In genomic region chr1:151171572-151172461, GRCm38 (mm10) we compare ENCODE assay signal across 17 mouse cellular contexts. TPM values are rescaled to one million over a fixed set of nuclear protein-coding genes. Genes with fewer than 3 reads are reported as not detected.
A peak's percentile ranks its signal among the peaks of the same experiment; 100 is the strongest.
DNase-seq lines count a peak whose midpoint lies in the region; ATAC-seq and TF ChIP-seq lines count a peak whose summit lies in the region.
"Had no signal": no experiment of that assay in that cellular context is flagged by ENCODE, and none has a peak within 500 bp of the region (broad histone marks: within the 10 kb centered on the region; RNA-seq: fewer than 3 reads in every experiment).

No protein-coding gene starts in this region.

- no peaks in the 10 kb centered on the region for H3K79me2 ChIP-seq in MEL (ENCODE audit: control insufficient read depth, insufficient read depth, low read length, poor library complexity)

- no peak for TF ChIP-seq RAD21 in MEL (IDR thresholded peaks at IDR 0.05; ENCODE audit: low read depth, low read length)

- peaks cover 30 to 40% of the 10 kb centered on the region in 2 experiments for H3K4me1 ChIP-seq in MEL (ENCODE audit: control insufficient read depth in 1 of 2, insufficient read depth in 2 of 2, low read length in 2 of 2)
- H3K4me1 ChIP-seq in intestine, postnatal 0 days (replicated peaks; ENCODE audit: control insufficient read depth, insufficient read depth, low read length): peaks cover 4% of the 10 kb centered on the region; the same call in 1 of the 2 replicates
- peaks cover 18% of the 10 kb centered on the region for H3K4me1 ChIP-seq in hindbrain, embryonic 10.5 days (replicated peaks)
- peaks cover 14% of the 10 kb centered on the region for H3K4me1 ChIP-seq in midbrain, embryonic 14.5 days (ENCODE audit: control insufficient read depth, insufficient read depth, low read length)

- no peak for TF ChIP-seq CTCF in gastrocnemius, adult 2 months (IDR thresholded peaks at IDR 0.05)
- no peak for TF ChIP-seq CTCF in MEL (IDR thresholded peaks at IDR 0.05 in 2 of 3, conservative IDR thresholded peaks at IDR 0.05 in 1 of 3; ENCODE audit: control insufficient read depth in 1 of 3, insufficient read depth in 1 of 3, low read depth in 2 of 3, low read length in 3 of 3, poor library complexity in 1 of 3, severe bottlenecking in 1 of 3)
- TF ChIP-seq CTCF in intestine, postnatal 0 days (IDR thresholded peaks at IDR 0.05; ENCODE audit: low read depth): no peak

- 61% methylated on average over 2 of the region's 2 CpGs for WGBS in intestine, postnatal 0 days
- 81% methylated on average over 2 of the region's 2 CpGs for WGBS in hindbrain, embryonic 10.5 days
- 82% methylated on average over 2 of the region's 2 CpGs for WGBS in midbrain, embryonic 14.5 days

- ATAC-seq in intestine, postnatal 0 days: peak; percentile 70
- no peak for ATAC-seq in midbrain, embryonic 14.5 days (ENCODE audit: low FRiP score, low TSS enrichment)
- ATAC-seq: activated CD4-positive, CD25-positive, alpha-beta regulatory T cell, adult 4 months had no signal

- no peak overlapping the region for H3K4me3 ChIP-seq in gastrocnemius, adult 2 months
- no peak overlapping the region for H3K4me3 ChIP-seq in MEL (ENCODE audit: control insufficient read depth in 1 of 2, insufficient read depth in 1 of 2, low read depth in 2 of 2, low read length in 2 of 2)
- no peak overlapping the region for H3K4me3 ChIP-seq in intestine, postnatal 0 days (ENCODE audit: low read depth, low read length)
- no peak overlapping the region for H3K4me3 ChIP-seq in hindbrain, embryonic 10.5 days
- no peak overlapping the region for H3K4me3 ChIP-seq in midbrain, embryonic 14.5 days (replicated peaks; ENCODE audit: low read depth, low read length)
- H3K4me3 ChIP-seq: erythroblast, embryonic 14.5 days; liver, embryonic 15.5 days had no signal

- no peak for TF ChIP-seq POLR2A in MEL (IDR thresholded peaks at IDR 0.05; ENCODE audit: control insufficient read depth in 1 of 2, insufficient read depth in 1 of 2, low read depth in 1 of 2, low read length in 2 of 2, poor library complexity in 1 of 2)

- peak; percentile 74 to 80; a peak in 3 of 4 replicates for TF ChIP-seq EP300 in MEL (IDR thresholded peaks at IDR 0.05; ENCODE audit: low read depth in 1 of 2, low read length in 2 of 2)

- no peak overlapping the region for H3K9ac ChIP-seq in MEL (ENCODE audit: control insufficient read depth, low read depth, low read length, poor library complexity, severe bottlenecking)
- H3K9ac ChIP-seq in intestine, postnatal 0 days (ENCODE audit: low read depth, low read length): no peak overlapping the region
- H3K9ac ChIP-seq in midbrain, embryonic 14.5 days (replicated peaks; ENCODE audit: low read length): no peak overlapping the region
- H3K9ac ChIP-seq: liver, embryonic 15.5 days had no signal

- H3K27ac ChIP-seq in gastrocnemius, adult 2 months: peak overlapping the region; percentile 79
- H3K27ac ChIP-seq in MEL (ENCODE audit: control insufficient read depth, low read depth, low read length): peak overlapping the region; percentile 69
- peak overlapping the region; percentile 61 for H3K27ac ChIP-seq in intestine, postnatal 0 days (ENCODE audit: low read depth, low read length)
- H3K27ac ChIP-seq in hindbrain, embryonic 10.5 days: no peak overlapping the region
- H3K27ac ChIP-seq in midbrain, embryonic 14.5 days (replicated peaks; ENCODE audit: low read depth, low read length): no peak overlapping the region
- H3K27ac ChIP-seq: liver, embryonic 15.5 days; macrophage; stomach, postnatal 0 days had no signal

- no peak overlapping the region for H3K4me2 ChIP-seq in intestine, postnatal 0 days (replicated peaks; ENCODE audit: low read depth)
- no peak overlapping the region for H3K4me2 ChIP-seq in midbrain, embryonic 14.5 days (ENCODE audit: low read length)
- H3K4me2 ChIP-seq: liver, embryonic 15.5 days had no signal

- no peaks in the 10 kb centered on the region for H3K27me3 ChIP-seq in MEL (ENCODE audit: control insufficient read depth in 1 of 2, insufficient read depth in 2 of 2, low read length in 2 of 2)
- H3K27me3 ChIP-seq in intestine, postnatal 0 days (replicated peaks; ENCODE audit: control insufficient read depth, insufficient read depth, low read length): no peaks in the 10 kb centered on the region
- H3K27me3 ChIP-seq in hindbrain, embryonic 10.5 days (ENCODE audit: insufficient read depth, poor library complexity, severe bottlenecking): no peaks in the 10 kb centered on the region
- H3K27me3 ChIP-seq in midbrain, embryonic 14.5 days (ENCODE audit: control insufficient read depth, insufficient read depth, low read length): no peaks in the 10 kb centered on the region
- H3K27me3 ChIP-seq: liver, embryonic 15.5 days had no signal

- intact Hi-C loops in gastrocnemius, adult 2 months (cut with DNase I): no loop called here
- intact Hi-C loops in gastrocnemius, postnatal 14 days (cut with DNase I; ENCODE audit: low total_unique reads): no loop called here

- peak; percentile 45 for DNase-seq in gastrocnemius, adult 2 months
- DNase-seq in gastrocnemius, postnatal 14 days: no peak
- DNase-seq in kidney, postnatal 25 days: peak; percentile 46 to 70
- no peak for DNase-seq in kidney, adult 18-20 months
- DNase-seq in MEL (ENCODE audit: low read depth, low spot score): peak; percentile 71
- no peak for DNase-seq in hindbrain, embryonic 10.5 days (ENCODE audit: low spot score)
- DNase-seq in midbrain, embryonic 14.5 days: no peak

- H3K9me3 ChIP-seq in MEL (replicated peaks; ENCODE audit: insufficient read depth, low read length): no peaks in the 10 kb centered on the region
- no peaks in the 10 kb centered on the region for H3K9me3 ChIP-seq in intestine, postnatal 0 days (ENCODE audit: control insufficient read depth)
- H3K9me3 ChIP-seq in hindbrain, embryonic 10.5 days: no peaks in the 10 kb centered on the region
- H3K9me3 ChIP-seq in midbrain, embryonic 14.5 days (ENCODE audit: control insufficient read depth, low read length): no peaks in the 10 kb centered on the region
- H3K9me3 ChIP-seq: liver, embryonic 15.5 days had no signal

- H3K36me3 ChIP-seq in MEL (ENCODE audit: control insufficient read depth in 1 of 2, insufficient read depth in 2 of 2, low read length in 2 of 2): peaks cover 0 to 36% of the 10 kb centered on the region in 2 experiments; a peak in 2 of 4 replicates
- H3K36me3 ChIP-seq in intestine, postnatal 0 days (ENCODE audit: control insufficient read depth, insufficient read depth): no peaks in the 10 kb centered on the region
- no peaks in the 10 kb centered on the region for H3K36me3 ChIP-seq in hindbrain, embryonic 10.5 days
- H3K36me3 ChIP-seq in midbrain, embryonic 14.5 days (ENCODE audit: control insufficient read depth, insufficient read depth, low read length): no peaks in the 10 kb centered on the region
- H3K36me3 ChIP-seq: liver, embryonic 15.5 days had no signal

RNA-seq across cellular contexts. Expression of gene Gm47985, which starts 10.5 kb away (rescaled TPM):
- total RNA-seq in gastrocnemius, adult 2 months (2021): not detected
- under 1 TPM in 1 of 2 experiments, not detected in 1; 0.23 TPM for total RNA-seq in gastrocnemius, postnatal 14 days (2021)
- 0.19 and 0.26 TPM in 2 replicates for total RNA-seq in MEL (2012; rRNA removed)
- under 1 TPM in 1 of 2 experiments, not detected in 1; 0.25 TPM for polyA plus RNA-seq in MEL (2012; ENCODE audit: insufficient read depth in 1 of 2, insufficient read length in 2 of 2, low read depth in 1 of 2, low replicate concordance in 2 of 2, missing spikeins in 1 of 2)
- 0.08 TPM in 1 of 2 replicates, not detected in the other for polyA plus RNA-seq in intestine, postnatal 0 days (2015; fragmentation: Nextera tagmentation; extraction: Ambion mirVana)
- 0.20 TPM in 1 of 2 replicates, not detected in the other for polyA plus RNA-seq in hindbrain, embryonic 10.5 days (2016; fragmentation: Nextera tagmentation; extraction: Ambion mirVana)
- polyA plus RNA-seq in midbrain, embryonic 14.5 days (2014; fragmentation: Nextera tagmentation; extraction: Ambion mirVana): 0.16 TPM in 1 of 2 replicates, not detected in the other
- total RNA-seq: left cerebral cortex, postnatal 25 days had no signal
- polyA plus RNA-seq: activated CD4-positive, CD25-positive, alpha-beta regulatory T cell, adult 4 months; erythroblast, embryonic 14.5 days; heart, embryonic 14.5 days; macrophage; stomach, postnatal 0 days had no signal

RNA-seq across cellular contexts. Expression of gene Gm8947, which starts 20.4 kb away (rescaled TPM):
- under 1 TPM in 1 of 2 experiments, not detected in 1; 0.28 TPM for total RNA-seq in gastrocnemius, adult 2 months (2021)
- total RNA-seq in gastrocnemius, postnatal 14 days (2021): under 1 TPM in 1 of 2 experiments, not detected in 1; 0.20 TPM
- 0.08 TPM in 1 of 2 replicates, not detected in the other for total RNA-seq in MEL (2012; rRNA removed)
- not detected for polyA plus RNA-seq in MEL (2012; ENCODE audit: insufficient read depth in 1 of 2, insufficient read length in 2 of 2, low read depth in 1 of 2, low replicate concordance in 2 of 2, missing spikeins in 1 of 2)
- polyA plus RNA-seq in intestine, postnatal 0 days (2015; fragmentation: Nextera tagmentation; extraction: Ambion mirVana): not detected in 2 replicates
- polyA plus RNA-seq in hindbrain, embryonic 10.5 days (2016; fragmentation: Nextera tagmentation; extraction: Ambion mirVana): 0.10 and 0.25 TPM in 2 replicates
- not detected in 2 replicates for polyA plus RNA-seq in midbrain, embryonic 14.5 days (2014; fragmentation: Nextera tagmentation; extraction: Ambion mirVana)
- total RNA-seq: layer of hippocampus, adult 8-10 months; left cerebral cortex, postnatal 25 days had no signal
- polyA plus RNA-seq: activated CD4-positive, CD25-positive, alpha-beta regulatory T cell, adult 4 months; erythroblast, embryonic 14.5 days; heart, embryonic 14.5 days; macrophage had no signal

RNA-seq across cellular contexts. Expression of gene Gm47995, which starts 26.4 kb away (rescaled TPM):
- not detected for total RNA-seq in gastrocnemius, adult 2 months (2021)
- under 1 TPM in 1 of 2 experiments, not detected in 1; 0.27 TPM for total RNA-seq in gastrocnemius, postnatal 14 days (2021)
- not detected in 2 replicates for total RNA-seq in MEL (2012; rRNA removed)
- under 1 TPM in 1 of 2 experiments, not detected in 1; 0.18 TPM for polyA plus RNA-seq in MEL (2012; ENCODE audit: insufficient read depth in 1 of 2, insufficient read length in 2 of 2, low read depth in 1 of 2, low replicate concordance in 2 of 2, missing spikeins in 1 of 2)
- polyA plus RNA-seq in intestine, postnatal 0 days (2015; fragmentation: Nextera tagmentation; extraction: Ambion mirVana): not detected in 2 replicates
- 0.30 TPM in 1 of 2 replicates, not detected in the other for polyA plus RNA-seq in hindbrain, embryonic 10.5 days (2016; fragmentation: Nextera tagmentation; extraction: Ambion mirVana)
- not detected in 2 replicates for polyA plus RNA-seq in midbrain, embryonic 14.5 days (2014; fragmentation: Nextera tagmentation; extraction: Ambion mirVana)
- total RNA-seq: layer of hippocampus, adult 8-10 months; left cerebral cortex, postnatal 25 days had no signal
- polyA plus RNA-seq: activated CD4-positive, CD25-positive, alpha-beta regulatory T cell, adult 4 months; erythroblast, embryonic 14.5 days; heart, embryonic 14.5 days; macrophage; stomach, postnatal 0 days had no signal

RNA-seq across cellular contexts. Expression of gene 3110040M04Rik, which starts 32.1 kb away (rescaled TPM):
- under 1 TPM; 0.43 to 0.59 TPM for total RNA-seq in gastrocnemius, adult 2 months (2021)
- not detected for total RNA-seq in gastrocnemius, postnatal 14 days (2021)
- 0.19 TPM in 1 of 2 replicates, not detected in the other for total RNA-seq in MEL (2012; rRNA removed)
- polyA plus RNA-seq in MEL (2012; ENCODE audit: insufficient read depth in 1 of 2, insufficient read length in 2 of 2, low read depth in 1 of 2, low replicate concordance in 2 of 2, missing spikeins in 1 of 2): under 1 TPM in 1 of 2 experiments, not detected in 1; 0.25 TPM
- not detected in 2 replicates for polyA plus RNA-seq in intestine, postnatal 0 days (2015; fragmentation: Nextera tagmentation; extraction: Ambion mirVana)
- polyA plus RNA-seq in hindbrain, embryonic 10.5 days (2016; fragmentation: Nextera tagmentation; extraction: Ambion mirVana): 0.90 TPM in 1 of 2 replicates, not detected in the other
- polyA plus RNA-seq in midbrain, embryonic 14.5 days (2014; fragmentation: Nextera tagmentation; extraction: Ambion mirVana): not detected in 2 replicates
- total RNA-seq: layer of hippocampus, adult 8-10 months; left cerebral cortex, postnatal 25 days had no signal
- polyA plus RNA-seq: activated CD4-positive, CD25-positive, alpha-beta regulatory T cell, adult 4 months; heart, embryonic 14.5 days; macrophage; stomach, postnatal 0 days had no signal

RNA-seq across cellular contexts. Expression of gene Gm47996, which starts 38.1 kb away (rescaled TPM):
- total RNA-seq in gastrocnemius, adult 2 months (2021): under 1 TPM in 1 of 2 experiments, not detected in 1; 0.28 TPM
- total RNA-seq in gastrocnemius, postnatal 14 days (2021): not detected
- total RNA-seq in MEL (2012; rRNA removed): not detected in 2 replicates
- polyA plus RNA-seq in MEL (2012; ENCODE audit: insufficient read depth in 1 of 2, insufficient read length in 2 of 2, low read depth in 1 of 2, low replicate concordance in 2 of 2, missing spikeins in 1 of 2): not detected
- not detected in 2 replicates for polyA plus RNA-seq in intestine, postnatal 0 days (2015; fragmentation: Nextera tagmentation; extraction: Ambion mirVana)
- polyA plus RNA-seq in hindbrain, embryonic 10.5 days (2016; fragmentation: Nextera tagmentation; extraction: Ambion mirVana): 0.33 TPM in 1 of 2 replicates, not detected in the other
- polyA plus RNA-seq in midbrain, embryonic 14.5 days (2014; fragmentation: Nextera tagmentation; extraction: Ambion mirVana): not detected in 2 replicates
- total RNA-seq: layer of hippocampus, adult 8-10 months; left cerebral cortex, postnatal 25 days had no signal
- polyA plus RNA-seq: activated CD4-positive, CD25-positive, alpha-beta regulatory T cell, adult 4 months; erythroblast, embryonic 14.5 days; heart, embryonic 14.5 days; macrophage; small intestine, adult 2 months; stomach, postnatal 0 days had no signal

Comparison
In these comparisons a context has a peak if more than half of its experiments do, and no peak if none do; other contexts are left out.
1. DNase-seq: peak in gastrocnemius, adult 2 months (single experiment), kidney, postnatal 25 days (2 of 2) and MEL (single experiment); none in gastrocnemius, postnatal 14 days (single experiment), kidney, adult 18-20 months (single experiment), hindbrain, embryonic 10.5 days (single experiment) and midbrain, embryonic 14.5 days (single experiment).
2. H3K27ac ChIP-seq: peak in gastrocnemius, adult 2 months (single experiment), MEL (single experiment) and intestine, postnatal 0 days (single experiment); none in hindbrain, embryonic 10.5 days (single experiment) and midbrain, embryonic 14.5 days (single experiment).